Mouse (Mus musculus) granulocyte monocyte progenitor cell, adult 5-6 weeks (primary cell): Measurements from ENCODE around the gene Tmsb15b2. TPM values are rescaled to one million over a fixed set of nuclear protein-coding genes. Genes with fewer than 3 reads are reported as not detected.

Source experiments
- total RNA-seq, 2 experiments: library from RNA; stranded (forward) in 1 of 2; stranded (reverse) in 1 of 2; fragments of 200-712, 200-1000 nt in 1 of 2; fragments of >200 nt in 1 of 2; fragmentation: Nextera tagmentation in 1 of 2; gene quantifications; 2 replicates each; pipeline ENCODE4 v1.2.3; 2014 to 2017

Gene Tmsb15b2
- total RNA-seq, 2 experiments from 2014 or later, result 9.2 to 59.8 TPM

Other genes with a start within 250 kb of the Tmsb15b2 start
- 170 and 206 TPM in 2 replicates for gene Morf4l2, start 231.8 kb downstream of the Tmsb15b2 start, total RNA-seq (2014; fragmentation: Nextera tagmentation)
- 712 and 733 TPM in 2 replicates for gene Morf4l2, start 231.8 kb downstream of the Tmsb15b2 start, total RNA-seq (2017)
- gene Glra4, start 195.4 kb downstream of the Tmsb15b2 start, total RNA-seq (2014; fragmentation: Nextera tagmentation), result not detected in 2 replicates
- not detected in 2 replicates for gene Glra4, start 195.4 kb downstream of the Tmsb15b2 start, total RNA-seq (2017)
- gene Plp1, start 152.8 kb downstream of the Tmsb15b2 start, total RNA-seq (2014; fragmentation: Nextera tagmentation), result 0.77 and 1.2 TPM in 2 replicates
- 0.36 and 1.3 TPM in 2 replicates for gene Plp1, start 152.8 kb downstream of the Tmsb15b2 start, total RNA-seq (2017)
- gene Rab9b, start 106.7 kb downstream of the Tmsb15b2 start, total RNA-seq (2014; fragmentation: Nextera tagmentation), result not detected in 2 replicates
- not detected in 2 replicates for gene Rab9b, start 106.7 kb downstream of the Tmsb15b2 start, total RNA-seq (2017)
- gene H2bfm, start 48.2 kb downstream of the Tmsb15b2 start, total RNA-seq (2014; fragmentation: Nextera tagmentation), result not detected in 2 replicates
- gene H2bfm, start 48.2 kb downstream of the Tmsb15b2 start, total RNA-seq (2017), result not detected in 2 replicates
- 10.1 TPM in 1 of 2 replicates, not detected in the other for gene Tmsb15l, start 1.4 kb upstream of the Tmsb15b2 start, total RNA-seq (2014; fragmentation: Nextera tagmentation)
- gene Tmsb15l, start 1.4 kb upstream of the Tmsb15b2 start, total RNA-seq (2017), result 11.4 and 28.5 TPM in 2 replicates
- gene Tmsb15b1, start 1.4 kb upstream of the Tmsb15b2 start, total RNA-seq (2014; fragmentation: Nextera tagmentation), result 7.3 and 16.8 TPM in 2 replicates
- 6.7 and 15.6 TPM in 2 replicates for gene Tmsb15b1, start 1.4 kb upstream of the Tmsb15b2 start, total RNA-seq (2017)
- not detected in 2 replicates for gene Zcchc18, start 17.7 kb upstream of the Tmsb15b2 start, total RNA-seq (2014; fragmentation: Nextera tagmentation)
- not detected in 2 replicates for gene Zcchc18, start 17.7 kb upstream of the Tmsb15b2 start, total RNA-seq (2017)
- 4.9 and 16.1 TPM in 2 replicates for gene Slc25a53, start 62.8 kb upstream of the Tmsb15b2 start, total RNA-seq (2014; fragmentation: Nextera tagmentation)
- 5.0 and 14.1 TPM in 2 replicates for gene Slc25a53, start 62.8 kb upstream of the Tmsb15b2 start, total RNA-seq (2017)
- 4.1 and 5.4 TPM in 2 replicates for gene Fam199x, start 74.1 kb upstream of the Tmsb15b2 start, total RNA-seq (2014; fragmentation: Nextera tagmentation)
- 12.2 and 12.8 TPM in 2 replicates for gene Fam199x, start 74.1 kb upstream of the Tmsb15b2 start, total RNA-seq (2017)
- gene Esx1, start 146.6 kb upstream of the Tmsb15b2 start, total RNA-seq (2014; fragmentation: Nextera tagmentation), result not detected in 2 replicates
- not detected in 2 replicates for gene Esx1, start 146.6 kb upstream of the Tmsb15b2 start, total RNA-seq (2017)